Mouse (Mus musculus) 3134 (cell line): ENCODE data around the gene Sh3glb1.
A peak's percentile ranks its signal among the peaks of the same experiment; 100 is the strongest.
"Not testable (repeated sequence)": the region's sequence is repeated elsewhere in the genome, so short reads cannot be mapped to it uniquely, and the experiment has no call there.

Experiments
- DNase-seq: peaks from one replicate; pipeline ENCODE4 v3.0.0-alpha.2; 2011; ENCODE audit warnings: low spot score; ENCODE audit not compliant: insufficient read length; ENCODE audit errors: extremely low read depth

Gene Sh3glb1

DNA sequence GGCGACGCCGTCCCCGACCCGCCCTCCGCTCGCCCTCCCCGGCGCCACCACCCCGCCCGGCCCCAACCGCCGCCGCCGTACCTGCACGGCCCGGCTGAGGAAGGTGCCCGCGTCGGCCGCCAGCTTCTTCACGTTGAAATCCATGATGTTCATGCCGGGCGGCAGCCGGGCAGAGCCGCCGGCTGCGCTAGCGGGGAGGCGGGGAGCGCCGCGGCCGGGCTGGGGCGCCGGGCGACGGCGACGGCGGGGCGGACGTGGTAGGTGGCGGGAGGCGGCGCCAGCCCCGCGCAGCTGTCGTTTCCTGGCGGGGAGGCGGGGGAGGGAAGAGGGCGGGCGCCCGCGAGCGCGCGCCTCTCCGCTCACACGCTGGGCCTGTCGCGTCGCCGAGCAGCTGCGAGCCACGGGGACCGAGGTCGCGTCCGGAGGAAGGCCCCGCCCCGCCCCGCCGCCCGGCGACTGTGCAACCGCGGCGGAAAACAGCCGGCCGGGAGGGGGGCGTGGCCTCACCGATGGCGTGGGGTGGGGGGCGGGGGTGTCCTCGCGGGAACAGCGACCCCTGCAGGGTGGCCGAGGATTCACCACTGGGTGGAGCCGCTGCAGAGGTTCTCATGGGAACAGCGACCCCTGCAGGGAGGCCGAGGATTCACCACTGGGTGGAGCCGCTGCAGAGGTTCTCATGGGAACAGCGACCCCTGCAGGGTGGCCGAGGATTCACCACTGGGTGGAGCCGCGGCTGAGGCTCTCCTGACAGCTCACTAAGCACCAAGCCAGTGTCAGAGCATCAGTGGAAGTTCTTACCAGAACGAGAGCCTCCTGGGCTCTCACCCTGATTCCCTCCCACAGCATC is at the start of gene Sh3glb1:
TSS of gene Sh3glb1 (minus strand) at position 435 of the 847 bp plus-strand sequence.
- peak; percentile 92 for DNase-seq

DNA sequence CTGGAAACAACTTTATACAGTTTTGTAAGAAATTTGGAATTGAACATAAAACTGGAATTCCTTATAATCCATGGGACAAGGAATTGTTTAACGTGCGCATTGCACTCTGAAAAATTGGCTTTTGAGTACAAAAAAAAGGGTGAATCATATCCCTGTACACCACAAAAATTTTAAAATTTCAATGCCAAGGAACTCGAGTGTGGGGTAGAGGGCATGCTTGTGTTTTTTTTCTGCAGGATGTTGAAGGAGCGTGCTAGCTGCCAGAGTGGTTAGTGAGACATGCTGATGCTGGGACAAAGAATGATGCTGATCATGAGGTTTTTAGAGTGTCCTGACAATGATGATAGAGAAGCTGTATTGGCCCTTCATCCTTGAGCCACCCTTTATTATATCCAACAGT is 45.0 kb upstream of the Sh3glb1 start:
- DNase-seq, result no peak

DNA sequence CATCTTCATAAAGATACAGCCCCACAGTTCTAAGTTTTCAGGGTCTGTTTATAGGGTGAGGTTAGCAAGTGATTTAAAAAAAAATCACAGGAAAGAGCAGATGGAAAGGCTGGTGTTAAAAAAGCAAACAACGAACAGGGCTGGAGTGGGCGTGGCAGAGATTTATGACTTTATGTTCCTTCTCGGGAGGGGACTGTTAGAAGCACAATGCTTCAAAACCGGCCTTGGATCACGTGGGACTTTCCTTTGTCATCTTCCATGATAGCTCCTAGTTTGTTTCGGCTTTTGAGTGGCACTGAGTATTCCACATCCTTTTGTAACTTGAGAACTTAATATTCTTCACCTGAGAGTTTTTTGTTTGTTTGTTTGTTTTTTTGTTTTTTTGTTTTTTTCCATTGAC is 41.3 kb upstream of the Sh3glb1 start:
- no peak for DNase-seq

DNA sequence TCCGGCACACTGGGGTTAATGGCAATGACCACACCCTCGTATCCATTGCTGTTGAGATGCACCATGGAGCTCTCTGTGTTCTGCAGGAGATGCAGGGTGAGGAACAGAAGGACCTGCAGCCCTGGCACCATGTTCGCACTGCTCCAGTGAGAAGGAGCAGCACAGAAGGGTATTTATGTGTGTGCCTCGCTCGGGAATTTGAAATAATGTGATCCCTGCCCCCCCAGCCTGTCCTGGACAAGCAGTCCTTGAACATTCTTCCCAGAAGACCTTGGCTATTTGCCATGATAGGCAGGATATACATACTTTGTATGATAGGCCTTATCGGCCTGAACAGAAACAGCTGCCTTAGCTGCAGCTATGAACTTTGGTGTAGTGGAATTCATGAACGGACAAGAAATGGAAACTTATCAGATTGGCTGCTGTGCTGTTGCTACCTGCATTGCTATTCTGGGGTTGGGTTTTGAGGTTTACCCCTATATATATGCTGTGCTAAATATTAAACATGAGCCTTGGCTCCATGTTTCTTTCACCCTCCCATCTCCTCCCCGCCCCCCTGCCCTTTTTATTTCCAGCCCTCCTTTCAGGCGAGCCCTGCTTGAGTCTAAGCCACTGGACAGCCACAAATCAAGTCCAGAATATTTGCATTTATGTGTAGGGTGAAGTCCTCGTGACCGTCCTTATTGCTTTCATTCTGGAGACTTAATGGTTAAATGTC is 40.6 kb upstream of the Sh3glb1 start, which contains the start of gene Clca3a1:
TSS of gene Clca3a1 (minus strand) at position 386 of the 718 bp plus-strand sequence.
- no peak for DNase-seq

DNA sequence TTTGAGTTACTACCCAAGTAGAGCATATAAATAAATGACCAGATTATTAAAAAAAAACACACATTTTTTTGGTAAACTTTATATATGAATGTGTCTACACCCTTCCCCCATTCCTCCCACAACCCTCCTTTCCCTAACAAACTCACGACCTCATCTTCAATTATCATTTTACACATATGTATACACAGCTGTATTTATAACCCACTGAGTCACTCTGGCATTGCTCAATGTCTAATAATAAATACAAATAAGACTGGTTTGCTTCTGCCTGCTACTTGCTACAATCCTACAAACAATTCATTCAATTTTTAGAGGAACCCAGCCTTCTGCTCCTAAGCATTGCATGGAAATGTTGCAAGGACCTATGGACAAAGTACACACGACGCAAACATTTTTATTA is 39.6 kb upstream of the Sh3glb1 start:
- no peak for DNase-seq

DNA sequence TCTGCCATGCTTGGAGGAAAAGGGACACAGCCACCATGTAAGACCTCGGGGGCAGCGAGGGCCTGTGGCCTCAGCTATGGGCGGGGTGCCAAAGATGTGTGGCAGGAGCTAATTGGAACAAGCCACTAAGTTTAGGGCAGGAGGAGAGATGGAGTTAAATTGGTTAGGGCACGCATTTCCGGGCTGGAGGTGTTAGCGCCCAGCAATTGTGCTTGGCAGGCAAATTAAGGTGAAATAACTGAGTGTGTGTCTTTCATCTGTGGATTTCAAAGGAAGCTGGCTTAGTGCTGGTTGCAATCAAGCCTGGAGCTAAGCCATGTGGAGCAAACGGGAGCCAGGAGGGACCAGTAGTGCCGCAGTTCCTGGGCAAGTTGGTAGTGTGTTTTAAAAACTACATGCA is 36.0 kb upstream of the Sh3glb1 start:
- DNase-seq, result not testable (repeated sequence)

DNA sequence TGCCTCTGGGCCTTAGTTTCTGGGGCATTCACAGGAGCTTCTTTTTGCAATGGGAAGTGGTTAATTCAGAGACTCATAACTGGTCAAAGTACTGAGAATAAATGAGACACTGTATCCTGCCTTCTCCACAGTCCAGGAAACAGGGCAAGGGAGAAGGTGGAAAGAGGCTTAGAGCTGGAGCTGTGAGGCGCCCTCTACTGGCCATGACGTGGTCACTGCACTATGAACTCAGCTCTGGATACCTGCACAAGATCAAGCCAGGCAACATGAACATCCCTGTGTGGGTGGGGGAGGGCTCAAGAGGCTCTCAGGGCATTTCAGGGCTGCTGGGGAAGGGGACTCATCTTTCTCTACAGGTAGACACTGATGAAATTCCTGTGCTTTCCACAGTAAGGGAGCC is 33.0 kb upstream of the Sh3glb1 start:
- DNase-seq, result no peak

DNA sequence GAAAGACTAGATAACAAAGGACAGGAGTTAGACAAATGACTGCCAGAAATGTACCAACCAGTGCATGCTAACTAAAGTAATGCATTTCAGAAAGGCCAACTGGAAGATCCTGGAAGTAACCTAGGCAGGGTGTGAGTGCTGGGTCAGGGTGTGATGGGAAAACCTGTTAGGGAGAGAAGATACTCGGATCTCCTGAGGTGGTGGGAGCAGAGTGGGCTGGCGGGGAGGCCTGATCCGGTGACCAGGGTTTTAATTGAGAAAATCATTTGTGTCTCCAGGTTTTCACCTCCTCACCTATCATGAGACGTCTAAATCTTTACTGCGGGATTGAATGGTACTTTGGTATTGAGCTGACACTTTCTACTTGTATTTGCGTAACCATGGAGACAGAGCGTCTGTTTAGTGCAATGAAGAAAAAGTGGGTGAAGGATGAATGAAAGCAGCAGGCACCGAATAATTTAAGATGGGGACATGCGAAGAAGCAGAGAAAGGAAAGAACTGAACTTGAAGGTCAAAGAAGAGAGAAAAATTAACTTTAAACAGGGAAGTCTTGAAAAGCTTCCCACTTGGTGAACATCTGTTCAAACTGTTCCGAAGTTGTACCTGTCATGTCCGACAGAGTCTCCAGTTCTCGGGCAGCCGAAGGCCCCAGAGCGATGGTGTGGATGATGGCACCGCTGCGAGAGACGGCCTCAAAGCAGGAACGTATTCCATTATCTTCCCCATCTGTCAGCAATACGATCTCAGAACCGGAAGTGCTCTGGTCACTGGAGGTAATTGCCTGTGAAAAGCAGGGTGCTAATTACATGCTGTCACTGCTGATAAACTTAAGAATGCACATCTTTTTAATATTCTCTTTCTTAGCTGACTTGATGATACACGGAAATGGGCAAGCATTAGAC is 29.2 kb upstream of the Sh3glb1 start:
- DNase-seq, result not testable (repeated sequence)

DNA sequence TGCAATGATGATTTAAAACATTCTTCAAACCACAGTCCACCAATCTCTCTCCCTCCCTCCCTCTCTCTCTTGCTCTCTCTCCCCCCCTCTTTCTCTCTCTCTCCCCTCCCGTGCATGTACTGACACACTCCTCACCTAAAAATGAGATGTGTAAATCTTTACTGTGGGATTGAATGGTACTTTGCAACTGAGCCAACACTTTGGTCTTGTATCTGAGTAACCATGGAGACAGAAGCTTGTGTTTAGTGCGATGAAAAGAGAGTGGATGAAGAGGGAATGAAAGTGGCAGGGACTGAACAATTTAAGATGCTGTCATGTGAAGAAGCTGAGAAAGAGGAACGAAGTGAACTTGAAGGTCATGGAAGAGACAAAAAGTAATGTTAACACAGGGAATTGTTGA is 27.6 kb upstream of the Sh3glb1 start:
- not testable (repeated sequence) for DNase-seq

DNA sequence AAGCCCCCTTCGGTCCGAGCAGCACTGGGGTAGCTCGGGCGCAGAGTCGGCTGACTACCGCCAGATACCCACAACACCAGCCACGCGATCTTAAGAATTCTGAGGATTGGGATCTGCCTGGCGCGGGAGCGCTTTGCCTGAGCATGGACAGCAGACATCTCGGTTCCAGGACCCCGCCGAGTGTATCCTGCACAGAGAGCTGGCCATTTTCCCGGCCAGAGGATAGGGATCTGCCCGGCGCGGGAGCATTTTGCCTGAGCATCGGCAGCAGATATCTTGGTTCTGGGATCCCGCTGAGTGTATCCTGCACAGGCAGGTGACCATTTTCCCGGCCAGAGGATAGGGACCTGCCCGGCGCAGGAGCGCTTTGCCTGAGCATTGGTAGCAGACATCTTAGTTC is 18.3 kb upstream of the Sh3glb1 start:
- DNase-seq, result not testable (repeated sequence)

DNA sequence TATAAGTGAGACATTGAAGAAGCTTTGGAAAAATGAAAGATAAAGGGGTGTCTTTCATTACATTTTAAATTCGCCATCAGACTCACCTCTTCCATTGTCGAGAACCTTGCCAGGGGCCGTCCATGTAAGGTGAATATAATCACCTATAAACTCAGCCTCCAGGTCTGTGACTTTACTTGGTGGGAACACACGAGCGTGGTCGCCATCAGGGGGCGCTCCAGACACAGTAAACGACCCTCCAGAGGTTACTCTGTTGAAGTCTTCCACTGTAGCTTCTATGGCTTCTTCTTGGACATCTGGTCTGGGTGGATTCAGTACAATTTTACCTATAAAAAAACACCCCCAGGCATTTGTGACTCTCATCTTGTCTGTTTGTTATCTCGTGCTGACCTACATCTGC is 16.7 kb upstream of the Sh3glb1 start:
- no peak for DNase-seq

DNA sequence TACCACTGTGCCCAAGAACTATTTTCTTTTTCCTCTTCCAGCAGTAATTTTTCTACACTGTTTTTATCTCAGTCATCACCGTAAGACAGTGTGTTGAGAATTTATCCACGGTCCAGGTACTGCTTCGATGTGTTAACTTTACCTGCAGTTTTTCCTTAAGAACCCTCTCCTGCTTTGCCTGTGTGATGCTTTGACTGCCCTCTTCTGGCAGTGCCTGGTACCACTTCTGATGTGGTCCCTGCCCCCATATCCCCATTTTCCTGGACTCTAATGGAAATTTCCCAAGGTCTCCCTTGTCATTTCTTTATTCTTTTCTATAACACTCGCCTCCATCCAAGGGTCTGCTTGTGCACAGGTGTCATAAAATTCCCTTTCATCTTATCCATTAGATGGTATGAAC is 3.3 kb upstream of the Sh3glb1 start:
- DNase-seq, result no peak

DNA sequence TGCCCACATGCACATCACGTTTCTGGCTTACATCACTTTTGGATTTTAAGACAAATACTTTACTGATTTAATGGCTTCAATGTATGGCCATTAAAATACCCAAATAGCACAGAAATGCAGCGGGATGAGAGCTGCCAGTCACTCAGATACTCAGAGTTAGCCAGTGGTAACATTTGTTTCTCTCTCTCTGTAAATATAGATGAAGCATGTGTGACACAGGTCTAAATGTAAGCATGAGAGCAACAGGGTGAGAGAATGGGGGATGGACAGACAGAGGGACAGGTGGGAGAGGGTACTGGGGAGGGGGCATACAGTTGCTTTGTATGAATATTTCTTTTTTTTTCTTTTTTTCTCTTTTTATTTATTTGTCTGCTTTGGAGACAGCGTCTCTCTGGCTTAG is 2.4 kb upstream of the Sh3glb1 start:
- not testable (repeated sequence) for DNase-seq

DNA sequence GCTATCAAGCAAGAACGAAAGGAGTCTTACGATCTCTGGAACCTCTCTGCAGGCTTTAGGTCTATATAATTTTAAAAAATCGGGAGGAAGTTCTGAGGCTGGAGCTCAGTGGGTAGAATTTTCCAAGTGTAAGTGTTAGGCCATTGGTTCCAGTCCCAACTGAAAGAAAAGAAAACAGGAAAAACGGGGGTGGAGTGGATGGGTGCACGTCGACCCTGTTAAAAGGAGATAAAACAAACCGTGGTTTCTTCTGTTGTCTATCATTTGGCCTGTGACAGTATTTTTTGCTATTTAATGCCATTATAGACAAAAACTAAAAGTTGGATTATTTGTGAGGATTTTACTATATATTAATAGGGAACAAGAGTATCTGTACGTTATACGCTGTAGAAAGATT is 1.7 kb upstream of the Sh3glb1 start:
- DNase-seq, result no peak

DNA sequence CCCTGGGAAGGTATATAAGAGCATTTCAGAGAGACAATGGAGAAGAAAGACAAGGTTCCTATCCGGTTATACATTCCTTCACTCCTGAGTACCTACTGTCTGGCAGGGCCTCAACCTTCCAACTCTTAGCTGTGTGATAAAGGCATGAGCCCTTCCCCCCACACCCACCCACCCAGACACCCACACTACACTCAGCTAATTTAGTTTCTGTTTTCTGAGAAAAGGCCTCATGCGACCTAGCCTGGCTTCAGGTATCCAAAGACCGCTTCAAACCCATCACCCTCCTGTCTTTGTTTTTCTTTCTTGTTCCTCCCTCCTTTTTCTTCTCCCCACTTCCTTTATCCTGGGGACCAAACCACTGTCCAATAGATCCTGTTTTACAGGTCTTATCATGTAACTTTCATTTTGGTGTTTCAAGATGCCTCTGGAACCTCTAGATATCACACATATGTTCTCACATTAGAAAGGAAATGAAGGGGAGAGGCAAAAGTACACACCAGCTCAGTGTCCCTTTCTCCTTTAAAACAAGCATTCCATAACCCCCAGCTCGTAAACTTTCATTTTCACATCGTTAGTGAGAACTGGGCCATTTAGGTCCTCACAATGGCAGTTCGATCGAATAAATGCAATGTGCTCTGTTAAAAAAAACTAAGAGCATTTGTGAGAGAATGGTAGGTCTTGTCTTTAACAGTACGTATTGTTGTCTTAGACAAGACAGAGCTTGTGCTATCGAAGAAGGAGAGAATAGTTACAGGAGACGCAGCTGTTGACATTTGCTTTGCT is 1.1 kb upstream of the Sh3glb1 start:
- no peak for DNase-seq

DNA sequence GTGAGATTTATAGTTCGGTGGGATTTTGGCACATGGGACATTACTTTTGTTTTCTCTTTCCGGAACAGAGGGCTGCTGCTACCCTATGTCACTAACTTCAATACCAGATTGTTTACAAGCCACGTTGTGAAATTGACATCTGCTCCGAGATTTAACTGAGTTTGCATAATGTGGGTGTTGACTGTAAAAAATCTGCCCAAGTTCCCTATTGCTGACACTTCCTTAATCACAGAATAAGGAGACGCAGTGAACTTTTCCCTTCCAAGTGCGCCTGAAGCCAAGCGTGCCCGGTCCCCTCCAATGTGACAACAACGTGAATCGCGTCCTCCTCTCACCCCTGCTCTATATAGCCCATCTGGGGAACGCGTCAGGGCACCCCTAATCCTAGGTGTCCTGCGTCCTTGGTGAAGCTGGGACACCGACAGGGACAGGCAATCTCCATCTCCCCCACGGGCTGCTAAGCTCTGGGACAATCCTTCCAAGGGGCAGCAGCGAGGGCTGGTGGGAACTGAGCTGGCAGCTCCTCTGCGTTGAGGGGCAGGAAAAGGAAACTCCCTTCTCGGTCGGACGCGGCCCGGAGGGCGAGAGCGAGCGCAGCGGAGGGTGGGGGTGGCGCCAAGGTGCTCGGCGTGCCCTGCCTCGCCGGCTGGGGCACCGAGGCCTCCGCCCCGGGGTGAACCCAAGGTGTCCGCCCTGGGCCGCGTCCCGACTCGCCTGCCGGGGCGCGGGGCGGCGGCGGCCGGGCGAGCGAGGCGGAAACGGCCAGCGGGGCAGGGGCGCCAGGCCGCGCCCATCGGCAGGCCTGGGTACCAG is 841 bp downstream of the Sh3glb1 start:
- peak; percentile 79 for DNase-seq

DNA sequence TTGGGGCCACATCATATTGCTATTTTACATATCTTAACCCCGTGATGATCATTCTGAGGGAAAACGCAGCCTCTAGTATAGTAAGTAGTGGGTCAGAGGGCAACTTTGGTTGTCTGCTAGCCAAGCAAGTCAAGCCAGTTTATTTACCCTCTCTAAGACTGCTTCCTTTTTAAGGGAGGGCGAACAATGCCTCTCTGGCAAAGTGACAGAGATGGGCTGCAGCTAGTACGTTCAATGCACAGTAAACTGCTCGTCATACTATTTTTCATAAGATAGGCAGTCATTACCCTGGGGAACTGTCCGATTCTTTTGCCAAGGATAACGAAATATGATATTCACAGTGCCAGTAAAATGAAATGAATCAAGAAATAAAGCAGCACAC is 1.4 kb downstream of the Sh3glb1 start:
- no peak for DNase-seq

DNA sequence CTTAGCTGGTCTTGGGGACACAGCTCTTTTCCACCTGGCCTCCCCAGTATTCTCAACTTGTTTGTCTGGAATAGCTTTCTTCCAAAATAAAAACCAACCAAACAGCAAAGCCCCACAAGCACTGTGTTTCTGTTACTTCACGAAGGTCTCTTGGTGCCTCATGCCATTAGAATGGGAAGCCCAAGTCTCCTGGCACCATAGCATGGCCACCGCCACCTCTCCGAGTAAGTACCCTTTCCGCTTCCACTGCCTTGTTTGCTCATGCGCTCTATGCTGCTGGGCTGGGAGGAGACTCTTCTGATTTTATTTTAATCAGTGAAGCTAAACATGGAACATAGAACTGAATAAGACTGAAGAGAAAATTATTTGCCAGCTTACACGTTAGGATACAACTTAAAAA is 2.3 kb downstream of the Sh3glb1 start:
- DNase-seq, result no peak

DNA sequence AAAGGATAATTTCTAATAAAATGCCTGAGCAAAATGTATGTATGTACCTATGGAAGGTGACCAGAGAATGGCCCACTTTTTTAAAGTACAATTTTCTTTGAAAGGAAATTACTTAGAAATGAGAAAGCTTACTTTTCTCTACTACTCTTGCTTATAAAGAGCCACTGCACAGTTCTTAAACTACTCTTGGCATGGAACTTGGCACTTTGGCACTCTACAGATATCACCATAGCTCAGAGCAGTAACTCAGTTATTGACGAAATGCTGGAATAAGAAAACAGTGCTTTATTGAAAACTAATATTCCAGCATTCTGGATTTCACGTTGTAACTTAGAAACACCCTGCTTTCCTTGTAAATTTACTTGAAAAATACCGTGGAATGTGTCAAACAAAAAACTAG is 3.0 kb downstream of the Sh3glb1 start:
- DNase-seq, result no peak
